Mouse (Mus musculus): Measurements from ENCODE around the gene Crybg2.

DNA sequence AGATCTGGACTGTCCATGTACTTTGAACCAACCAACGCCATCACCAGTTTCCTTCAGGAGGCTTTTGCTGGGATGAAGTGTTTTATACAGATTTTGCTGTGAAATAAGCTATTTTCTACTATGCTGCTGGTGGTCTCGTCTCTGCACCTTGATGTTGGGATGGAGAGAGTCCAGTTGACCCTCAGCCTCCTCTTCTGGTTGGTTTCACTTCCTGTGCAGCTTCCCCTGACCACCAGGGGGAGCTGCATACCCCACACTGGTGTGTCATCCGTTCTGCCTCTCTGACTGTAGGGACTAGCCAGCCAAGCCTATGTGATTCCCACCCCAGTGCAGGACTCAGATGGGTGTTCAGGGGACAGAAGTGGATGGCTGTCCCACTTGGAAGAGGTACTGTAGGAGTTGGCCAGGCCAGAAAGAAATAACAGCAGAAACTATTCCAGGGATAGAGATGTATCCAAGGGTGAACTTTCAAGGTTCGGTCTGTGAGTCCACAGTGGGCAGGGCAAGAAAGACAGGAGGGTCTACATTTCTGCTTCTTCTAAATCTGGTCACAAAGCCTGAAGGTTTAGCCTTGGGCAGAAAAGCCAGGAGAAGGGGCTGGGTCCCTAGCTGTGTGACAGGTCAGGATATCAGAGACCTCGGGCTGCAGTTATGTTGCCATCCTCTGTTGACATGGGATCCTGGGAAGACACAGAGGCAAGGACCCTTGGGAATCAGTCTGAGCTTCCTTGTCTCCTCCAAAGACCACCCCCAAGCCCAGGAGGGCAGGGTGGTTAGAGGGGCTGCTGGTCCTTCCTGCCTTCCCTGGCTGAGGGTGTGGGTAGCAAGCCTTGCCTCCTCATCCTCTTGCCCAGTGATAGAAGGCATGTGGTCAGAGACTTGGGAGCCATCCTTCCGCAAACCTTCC lies 32.0 kb downstream of the Crybg2 start:
- TF ChIP-seq GATA1 (IDR thresholded peaks at IDR 0.05; ENCODE audit: low read length) = no peak
- no peak for TF ChIP-seq TAL1 (IDR thresholded peaks at IDR 0.05; ENCODE audit: low read length)
